Mouse (Mus musculus): ENCODE data around the gene Pmfbp1. TPM values are rescaled to one million over a fixed set of nuclear protein-coding genes. Genes with fewer than 3 reads are reported as not detected.

The Pmfbp1 gene
- polyA plus RNA-seq, 2 experiments from 2014 or later = not detected

Other genes with a start within 250 kb of the Pmfbp1 start
- gene Dhx38, start 71.8 kb downstream of the Pmfbp1 start, polyA plus RNA-seq (2017; shearing (Covaris generic)) = 10 to 100 TPM in 1 of 2 experiments, 1 to 10 TPM in 1; 9.1 to 14.2 TPM
- gene Txnl4b, start 71.9 kb downstream of the Pmfbp1 start, polyA plus RNA-seq (2017; shearing (Covaris generic)) = 10 to 100 TPM; 16.5 to 17.9 TPM
- not detected for gene Hp, start 85.1 kb downstream of the Pmfbp1 start, polyA plus RNA-seq (2017; shearing (Covaris generic))
- gene Dhodh, start 114.6 kb downstream of the Pmfbp1 start, polyA plus RNA-seq (2017; shearing (Covaris generic)) = 10 to 100 TPM; 29.0 to 32.3 TPM
- gene Pkd1l3, start 120.5 kb downstream of the Pmfbp1 start, polyA plus RNA-seq (2017; shearing (Covaris generic)) = 1 to 10 TPM in 1 of 2 experiments, under 1 TPM in 1; 0.32 to 1.6 TPM
- gene Ist1, start 199.2 kb downstream of the Pmfbp1 start, polyA plus RNA-seq (2017; shearing (Covaris generic)) = 100 to 1,000 TPM; 128 to 129 TPM
- gene Zfp821, start 211.5 kb downstream of the Pmfbp1 start, polyA plus RNA-seq (2017; shearing (Covaris generic)) = 1 to 10 TPM; 5.1 to 5.5 TPM
- gene Atxn1l, start 243.7 kb downstream of the Pmfbp1 start, polyA plus RNA-seq (2017; shearing (Covaris generic)) = 1 to 10 TPM; 2.2 to 2.8 TPM

All from activated CD4-positive, CD25-positive, alpha-beta regulatory T cell, adult 4 months (primary cell).